Mouse (Mus musculus) liver, adult 2 months (tissue): ENCODE results near the gene Mrrf.

Source experiments
- CTCF ChIP-seq: fragments of 200-500 bp; IDR thresholded peaks from 2 replicates; pipeline ENCODE4 v1.5.1; 2011; ENCODE audit warnings: low read depth, low read length, control low read depth
- POLR2A ChIP-seq: fragments of 200-500 bp; IDR thresholded peaks from 2 replicates; pipeline ENCODE4 v1.6.1; 2011; ENCODE audit warnings: low read length, control low read depth; ENCODE audit not compliant: insufficient read depth; ENCODE audit errors: extremely low read depth

DNA sequence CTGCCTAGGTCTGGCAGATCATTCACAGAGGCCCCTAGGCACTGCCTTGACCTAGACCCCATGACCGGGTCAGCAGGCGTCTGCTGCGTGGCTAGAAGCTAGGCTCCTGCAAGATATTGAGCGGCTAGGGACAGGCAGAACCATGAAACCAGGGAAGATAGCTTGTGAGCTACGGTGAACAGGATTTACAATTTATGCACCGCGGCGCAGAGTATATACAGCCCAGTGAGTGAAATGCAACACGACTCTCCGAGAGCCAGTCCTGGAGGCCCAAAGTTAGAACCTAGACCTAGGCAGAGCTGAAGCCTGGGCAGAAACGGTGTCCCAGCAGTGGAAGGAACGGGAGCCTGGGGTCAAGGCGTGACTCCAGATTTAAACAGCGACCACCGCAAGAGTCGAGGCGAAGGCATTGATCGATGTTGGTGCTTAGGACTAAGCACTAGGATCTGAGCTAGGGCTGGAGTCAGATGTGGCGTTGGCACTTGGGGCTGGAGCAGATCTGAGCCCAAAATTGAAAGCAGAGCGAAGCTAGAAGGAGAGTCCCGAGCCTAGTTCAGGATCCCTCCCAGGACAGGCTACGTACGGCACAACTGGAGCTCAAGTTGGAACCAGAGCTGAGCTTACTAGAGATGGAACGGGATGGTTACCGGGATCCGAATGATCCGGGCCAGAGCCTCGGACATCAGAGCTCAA is 34.2 kb upstream of the Mrrf start:
- TF ChIP-seq CTCF, result no peak
- TF ChIP-seq POLR2A, result no peak
